Mouse (Mus musculus): ENCODE measurements around the gene G430095P16Rik. TPM values are rescaled to one million over a fixed set of nuclear protein-coding genes. Genes with fewer than 3 reads are reported as not detected.
A peak's percentile ranks its signal among the peaks of the same experiment; 100 is the strongest.

Gene G430095P16Rik
- polyA plus RNA-seq, 1 experiment from 2014 or later, result 3.7 TPM

GRCm38 (mm10) chr8:84704867-84705831, 17.7 kb upstream of the G430095P16Rik start:
- no peak for ATAC-seq
- Histone ChIP-seq H3K9ac (peak overlapping the region; percentile 5; the same call in 1 of the 2 replicates), H3K9me3 (no peaks in the 10 kb centered on the region), H3K36me3 (no peaks in the 10 kb centered on the region), H3K4me3 (replicated peaks) (peak overlapping the region; percentile 15), H3K27ac (no peak overlapping the region), H3K4me1 (replicated peaks) (peaks cover 42% of the 10 kb centered on the region), H3K27me3 (replicated peaks) (peaks cover 76% of the 10 kb centered on the region), H3K4me2 (replicated peaks) (peak overlapping the region; percentile 54)
- 5% methylated on average over 61 of the region's 61 CpGs for WGBS

DNA sequence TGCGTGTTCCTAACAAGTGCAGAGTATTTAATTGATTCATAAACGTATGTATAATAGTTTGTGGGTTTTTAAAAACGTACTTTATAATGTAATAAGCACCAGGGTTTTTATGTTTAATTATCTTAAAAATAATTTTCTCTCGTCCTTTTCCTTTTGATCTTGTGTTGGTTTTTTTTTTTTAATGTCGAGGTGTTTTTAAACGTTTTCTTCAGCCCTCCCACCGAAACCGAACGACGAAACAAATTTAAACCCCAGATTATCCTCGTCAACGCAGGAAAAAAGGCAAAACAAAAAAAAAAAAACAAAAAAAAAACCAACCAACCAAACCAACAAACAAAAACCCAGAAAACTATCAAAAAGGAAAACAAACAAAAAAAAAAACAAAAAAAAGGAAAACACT, 16.8 kb upstream of the G430095P16Rik start:
- Histone ChIP-seq H3K9me3 (no peaks in the 10 kb centered on the region), H3K4me1 (replicated peaks) (peaks cover 42% of the 10 kb centered on the region), H3K36me3 (no peaks in the 10 kb centered on the region), H3K9ac (no peak overlapping the region), H3K27ac (no peak overlapping the region), H3K4me2 (replicated peaks) (peak overlapping the region; percentile 54), H3K4me3 (replicated peaks) (no peak overlapping the region), H3K27me3 (replicated peaks) (peaks cover 78% of the 10 kb centered on the region)
- no peak for ATAC-seq
- 13% methylated on average over 12 of the region's 12 CpGs for WGBS

- peak overlapping the region; percentile 10; the same call in 1 of the 2 replicates for H3K27ac ChIP-seq
- H3K4me2 ChIP-seq (replicated peaks), result peak overlapping the region; percentile 58
- no peaks in the 10 kb centered on the region for H3K9me3 ChIP-seq
- H3K36me3 ChIP-seq, result no peaks in the 10 kb centered on the region
- H3K27me3 ChIP-seq (replicated peaks), result peaks cover 77% of the 10 kb centered on the region
- peaks cover 40% of the 10 kb centered on the region for H3K4me1 ChIP-seq (replicated peaks)
- ATAC-seq, result 0 out of 2 replicates have a peak, but pooled peaks have one; percentile 6
- 10% methylated on average over 45 of the region's 45 CpGs for WGBS
- peak overlapping the region; percentile 28 for H3K4me3 ChIP-seq (replicated peaks)
- H3K9ac ChIP-seq, result peak overlapping the region; percentile 32; the same call in 1 of the 2 replicates
These were observed 16.1 kb upstream of the G430095P16Rik start for GRCm38 (mm10) chr8:84706610-84707266.

- H3K4me2 ChIP-seq (replicated peaks), result peak overlapping the region; percentile 58
- H3K9ac ChIP-seq, result no peak overlapping the region
- peaks cover 71% of the 10 kb centered on the region for H3K27me3 ChIP-seq (replicated peaks)
- H3K4me1 ChIP-seq (replicated peaks), result peaks cover 44% of the 10 kb centered on the region
- no peaks in the 10 kb centered on the region for H3K9me3 ChIP-seq
- ATAC-seq, result peak; percentile 63
- H3K36me3 ChIP-seq, result no peaks in the 10 kb centered on the region
- 15% methylated on average over 22 of the region's 22 CpGs for WGBS
- peak overlapping the region; percentile 40 for H3K27ac ChIP-seq
- H3K4me3 ChIP-seq (replicated peaks), result peak overlapping the region; percentile 28
These were observed 15.4 kb upstream of the G430095P16Rik start for GRCm38 (mm10) chr8:84707267-84707883.

GRCm38 (mm10) chr8:84708071-84708541, 14.7 kb upstream of the G430095P16Rik start:
- Histone ChIP-seq H3K9ac (no peak overlapping the region), H3K4me1 (replicated peaks) (peaks cover 48% of the 10 kb centered on the region), H3K4me2 (replicated peaks) (peak overlapping the region; percentile 58), H3K4me3 (replicated peaks) (no peak overlapping the region), H3K27ac (peak overlapping the region; percentile 40), H3K36me3 (no peaks in the 10 kb centered on the region), H3K9me3 (no peaks in the 10 kb centered on the region), H3K27me3 (replicated peaks) (peaks cover 63% of the 10 kb centered on the region)
- WGBS, result 17% methylated on average over 15 of the region's 15 CpGs
- no peak for ATAC-seq

GRCm38 (mm10) chr8:84708774-84709475, 13.9 kb upstream of the G430095P16Rik start:
- ATAC-seq, result peak; percentile 61
- Histone ChIP-seq H3K9ac (no peak overlapping the region), H3K4me3 (replicated peaks) (no peak overlapping the region), H3K4me2 (replicated peaks) (no peak overlapping the region), H3K36me3 (no peaks in the 10 kb centered on the region), H3K27me3 (replicated peaks) (peaks cover 55% of the 10 kb centered on the region), H3K9me3 (no peaks in the 10 kb centered on the region), H3K27ac (no peak overlapping the region), H3K4me1 (replicated peaks) (peaks cover 57% of the 10 kb centered on the region)
- WGBS, result 15% methylated on average over 12 of the region's 12 CpGs

- no peak overlapping the region for H3K4me3 ChIP-seq (replicated peaks)
- H3K27ac ChIP-seq, result no peak overlapping the region
- 97% methylated on average over 1 of the region's 1 CpGs for WGBS
- H3K9ac ChIP-seq, result no peak overlapping the region
- no peak for ATAC-seq
- peaks cover 54% of the 10 kb centered on the region for H3K27me3 ChIP-seq (replicated peaks)
- H3K36me3 ChIP-seq, result no peaks in the 10 kb centered on the region
- no peak overlapping the region for H3K4me2 ChIP-seq (replicated peaks)
- no peaks in the 10 kb centered on the region for H3K9me3 ChIP-seq
- H3K4me1 ChIP-seq (replicated peaks), result peaks cover 56% of the 10 kb centered on the region
These were observed 12.9 kb upstream of the G430095P16Rik start for GRCm38 (mm10) chr8:84709931-84710330.

DNA sequence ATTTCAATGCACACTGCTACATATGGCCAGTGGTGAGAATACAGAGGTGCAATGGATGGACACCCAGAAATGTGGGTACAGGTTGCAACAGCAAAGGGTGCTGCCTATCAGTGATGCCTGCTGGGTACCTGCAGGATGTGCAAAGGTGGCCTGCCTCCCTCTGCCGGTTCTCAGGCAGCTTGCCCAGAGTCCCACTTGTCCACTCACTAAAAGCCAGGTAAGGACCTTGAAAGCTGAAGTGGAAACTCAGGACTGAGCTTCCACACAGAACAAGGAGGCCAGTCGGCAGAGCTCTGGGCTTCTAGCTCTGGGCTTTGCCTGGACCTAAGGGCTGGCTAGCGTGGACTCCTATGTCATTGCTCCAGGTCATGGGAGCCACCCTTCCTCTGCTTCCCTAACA, 11.5 kb upstream of the G430095P16Rik start:
- no peak overlapping the region for H3K4me2 ChIP-seq (replicated peaks)
- H3K9me3 ChIP-seq, result no peaks in the 10 kb centered on the region
- H3K4me1 ChIP-seq (replicated peaks), result peaks cover 54% of the 10 kb centered on the region
- H3K27me3 ChIP-seq (replicated peaks), result peaks cover 52% of the 10 kb centered on the region
- no peaks in the 10 kb centered on the region for H3K36me3 ChIP-seq
- H3K4me3 ChIP-seq (replicated peaks), result no peak overlapping the region
- ATAC-seq, result no peak
- H3K27ac ChIP-seq, result peak overlapping the region; percentile 87; the same call in 1 of the 2 replicates
- WGBS, result 56% methylated on average over 3 of the region's 3 CpGs
- H3K9ac ChIP-seq, result no peak overlapping the region

- peak overlapping the region; percentile 87 for H3K27ac ChIP-seq
- no peaks in the 10 kb centered on the region for H3K9me3 ChIP-seq
- 25% methylated on average over 11 of the region's 11 CpGs for WGBS
- H3K36me3 ChIP-seq, result no peaks in the 10 kb centered on the region
- no peak overlapping the region for H3K4me3 ChIP-seq (replicated peaks)
- ATAC-seq, result peak; percentile 69
- H3K27me3 ChIP-seq (replicated peaks), result peaks cover 50% of the 10 kb centered on the region
- peaks cover 46% of the 10 kb centered on the region for H3K4me1 ChIP-seq (replicated peaks)
- peak overlapping the region; percentile 39 for H3K4me2 ChIP-seq (replicated peaks)
- H3K9ac ChIP-seq, result no peak overlapping the region
These were observed 10.7 kb upstream of the G430095P16Rik start for GRCm38 (mm10) chr8:84711933-84712758.

GRCm38 (mm10) chr8:84712759-84713120, 10.1 kb upstream of the G430095P16Rik start:
- H3K4me2 ChIP-seq (replicated peaks), result no peak overlapping the region
- H3K27ac ChIP-seq, result peak overlapping the region; percentile 67

DNA sequence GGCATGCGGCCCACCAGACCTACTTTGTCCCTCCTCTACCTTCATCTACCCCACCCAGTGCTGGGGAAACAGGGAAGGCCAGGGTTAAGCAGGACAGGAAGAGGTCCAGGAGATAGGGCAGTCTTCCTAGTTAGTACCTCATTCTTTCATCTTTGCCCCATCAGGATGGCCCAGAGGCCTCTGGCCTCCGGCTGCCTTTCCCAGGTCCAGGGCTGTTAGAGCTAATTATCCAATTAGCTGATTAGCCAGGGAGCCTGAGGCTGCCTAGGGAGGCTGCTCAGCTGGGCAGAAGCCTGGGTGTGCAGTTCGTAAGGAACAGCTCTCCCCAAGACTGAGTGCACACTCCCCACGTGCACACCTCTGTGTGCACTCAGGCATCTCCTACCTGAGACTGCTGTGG, 9.4 kb upstream of the G430095P16Rik start:
- Histone ChIP-seq H3K27ac (peak overlapping the region; percentile 67), H3K4me3 (replicated peaks) (no peak overlapping the region), H3K36me3 (no peaks in the 10 kb centered on the region), H3K9me3 (no peaks in the 10 kb centered on the region), H3K27me3 (replicated peaks) (peaks cover 46% of the 10 kb centered on the region), H3K4me2 (replicated peaks) (no peak overlapping the region), H3K9ac (no peak overlapping the region), H3K4me1 (replicated peaks) (peaks cover 35% of the 10 kb centered on the region)
- ATAC-seq, result no peak
- WGBS, result 59% methylated on average over 4 of the region's 4 CpGs

More at GRCm38 (mm10) chr8:84712759-84713120, 10.1 kb upstream of the G430095P16Rik start:
- Histone ChIP-seq H3K27me3 (replicated peaks) (peaks cover 49% of the 10 kb centered on the region), H3K9me3 (no peaks in the 10 kb centered on the region), H3K9ac (no peak overlapping the region), H3K36me3 (no peaks in the 10 kb centered on the region), H3K4me3 (replicated peaks) (no peak overlapping the region), H3K4me1 (replicated peaks) (peaks cover 40% of the 10 kb centered on the region)
- 0 out of 2 replicates have a peak, but pooled peaks have one; percentile 35 for ATAC-seq
- 34% methylated on average over 3 of the region's 3 CpGs for WGBS
